Mouse (Mus musculus): ENCODE data around the gene Sppl2a. TPM values are rescaled to one million over a fixed set of nuclear protein-coding genes. Genes with fewer than 3 reads are reported as not detected.
"Not testable (repeated sequence)": the region's sequence is repeated elsewhere in the genome, so short reads cannot be mapped to it uniquely, and the experiment has no call there.

Sppl2a gene
- 34.3 and 34.6 TPM in 2 replicates for polyA plus RNA-seq (2015; fragmentation: Nextera tagmentation; extraction: Ambion mirVana)

- peak within 1 kb of the TSS; percentile 96 for H3K27ac ChIP-seq
- under 1% methylated on average over 29 of the region's 35 CpGs for WGBS
- H3K4me2 ChIP-seq (replicated peaks), result peak within 1 kb of the TSS; percentile 58
- no peaks in the 10 kb centered on the region for H3K36me3 ChIP-seq
- peak within 1 kb of the TSS; percentile 59 for H3K4me3 ChIP-seq (replicated peaks)
- H3K4me1 ChIP-seq (replicated peaks), result peaks cover 12% of the 10 kb centered on the region
- peak within 1 kb of the TSS; percentile 76 for H3K9ac ChIP-seq (replicated peaks)
- H3K27me3 ChIP-seq, result 0 out of 2 replicates have a peak, but pooled peaks cover 6% of the 10 kb centered on the region
- no peaks in the 10 kb centered on the region for H3K9me3 ChIP-seq
- peak; percentile 100 for ATAC-seq
Measured at GRCm38 (mm10) chr2:126932897-126933641, at the start of gene Sppl2a. Gene Sppl2a, minus strand, starts transcription at chr2:126933235.

GRCm38 (mm10) chr2:126977428-126977827 lies 44.4 kb upstream of the Sppl2a start:
- H3K4me2 ChIP-seq (replicated peaks), result no peak overlapping the region
- no peaks in the 10 kb centered on the region for H3K9me3 ChIP-seq
- no peak overlapping the region for H3K4me3 ChIP-seq (replicated peaks)
- 77% methylated on average over 6 of the region's 6 CpGs for WGBS
- H3K4me1 ChIP-seq (replicated peaks), result no peaks in the 10 kb centered on the region
- ATAC-seq, result no peak
- no peak overlapping the region for H3K9ac ChIP-seq (replicated peaks)
- H3K27me3 ChIP-seq, result no peaks in the 10 kb centered on the region
- H3K27ac ChIP-seq, result no peak overlapping the region
- H3K36me3 ChIP-seq, result no peaks in the 10 kb centered on the region

DNA sequence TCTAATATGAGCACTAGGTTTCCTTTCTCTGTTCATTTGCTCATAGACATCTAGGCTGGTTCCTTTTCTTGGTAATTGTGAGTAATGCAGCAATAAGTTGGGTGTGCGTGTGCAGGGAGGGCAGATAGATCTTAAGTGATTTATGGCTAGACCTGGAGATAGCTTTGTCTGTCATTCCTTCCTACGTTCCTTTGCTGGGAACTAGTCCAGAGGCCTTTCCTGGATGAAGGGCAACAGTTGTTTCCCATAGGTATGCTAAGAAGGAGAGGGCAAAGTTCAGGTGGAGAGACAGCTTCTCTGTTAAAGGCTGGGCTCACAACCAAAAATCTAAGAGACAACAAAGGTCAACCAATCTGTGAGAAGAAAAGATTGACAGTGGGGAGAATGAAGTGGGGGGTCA lies 28.7 kb upstream of the Sppl2a start:
- H3K4me3 ChIP-seq (replicated peaks), result no peak overlapping the region
- ATAC-seq, result no peak
- H3K9me3 ChIP-seq, result no peaks in the 10 kb centered on the region
- no peak overlapping the region for H3K4me2 ChIP-seq (replicated peaks)
- 77% methylated on average over 2 of the region's 2 CpGs for WGBS
- no peak overlapping the region for H3K9ac ChIP-seq (replicated peaks)
- H3K27me3 ChIP-seq, result no peaks in the 10 kb centered on the region
- H3K27ac ChIP-seq, result no peak overlapping the region
- no peaks in the 10 kb centered on the region for H3K4me1 ChIP-seq (replicated peaks)
- H3K36me3 ChIP-seq, result no peaks in the 10 kb centered on the region

DNA sequence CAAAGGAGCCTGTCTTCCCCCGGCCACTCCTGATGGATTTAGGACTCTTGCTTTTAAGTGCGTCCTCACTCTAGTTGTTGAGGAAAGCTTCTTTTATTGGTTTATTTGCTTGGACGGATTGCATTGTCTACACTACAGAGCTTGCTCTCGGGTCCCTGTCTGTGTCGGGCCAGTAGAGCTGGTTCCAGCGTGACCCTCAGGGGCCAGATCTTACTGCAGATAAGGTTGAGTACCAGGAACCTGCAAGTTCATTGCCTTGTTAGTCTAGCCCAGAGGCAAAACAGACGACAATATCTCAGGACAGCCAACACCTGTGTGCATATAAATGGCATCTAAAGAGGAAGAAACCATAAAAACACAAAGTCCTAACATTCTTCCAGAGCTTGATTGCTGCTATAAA lies 22.6 kb upstream of the Sppl2a start:
- Histone ChIP-seq H3K27ac (no peak overlapping the region), H3K9ac (replicated peaks) (no peak overlapping the region), H3K9me3 (no peaks in the 10 kb centered on the region), H3K4me3 (replicated peaks) (no peak overlapping the region), H3K36me3 (no peaks in the 10 kb centered on the region), H3K4me2 (replicated peaks) (no peak overlapping the region), H3K27me3 (no peaks in the 10 kb centered on the region), H3K4me1 (replicated peaks) (no peaks in the 10 kb centered on the region)
- no peak for ATAC-seq
- WGBS, result 67% methylated on average over 7 of the region's 7 CpGs

- Histone ChIP-seq H3K4me2 (replicated peaks) (no peak overlapping the region), H3K27me3 (no peaks in the 10 kb centered on the region), H3K36me3 (no peaks in the 10 kb centered on the region), H3K4me1 (replicated peaks) (no peaks in the 10 kb centered on the region), H3K9me3 (no peaks in the 10 kb centered on the region), H3K9ac (replicated peaks) (no peak overlapping the region), H3K4me3 (replicated peaks) (no peak overlapping the region), H3K27ac (no peak overlapping the region)
- no peak for ATAC-seq
- WGBS, result 84% methylated on average over 7 of the region's 7 CpGs
Measured at GRCm38 (mm10) chr2:126951085-126951484, 18.1 kb upstream of the Sppl2a start.

DNA sequence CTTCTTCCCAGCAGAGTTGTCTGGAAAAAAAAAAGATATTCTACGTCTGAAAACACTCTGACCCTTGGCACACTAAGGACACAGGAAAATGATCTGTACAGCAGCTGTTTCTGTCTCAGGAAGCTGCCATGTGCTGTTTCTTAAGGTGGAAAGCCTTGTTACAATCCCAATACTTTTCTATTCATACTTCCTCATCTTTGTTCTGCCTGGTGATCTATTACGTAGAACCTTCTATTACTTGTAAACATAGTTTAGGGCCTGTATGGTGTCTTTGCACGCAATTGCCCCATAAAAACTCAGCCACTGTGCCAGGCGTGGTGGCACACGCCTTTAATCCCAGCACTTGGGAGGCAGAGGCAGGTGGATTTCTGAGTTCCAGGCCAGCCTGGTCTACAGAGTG lies 17.4 kb upstream of the Sppl2a start:
- H3K27ac ChIP-seq, result no peak overlapping the region
- 83% methylated on average over 5 of the region's 5 CpGs for WGBS
- H3K27me3 ChIP-seq, result no peaks in the 10 kb centered on the region

DNA sequence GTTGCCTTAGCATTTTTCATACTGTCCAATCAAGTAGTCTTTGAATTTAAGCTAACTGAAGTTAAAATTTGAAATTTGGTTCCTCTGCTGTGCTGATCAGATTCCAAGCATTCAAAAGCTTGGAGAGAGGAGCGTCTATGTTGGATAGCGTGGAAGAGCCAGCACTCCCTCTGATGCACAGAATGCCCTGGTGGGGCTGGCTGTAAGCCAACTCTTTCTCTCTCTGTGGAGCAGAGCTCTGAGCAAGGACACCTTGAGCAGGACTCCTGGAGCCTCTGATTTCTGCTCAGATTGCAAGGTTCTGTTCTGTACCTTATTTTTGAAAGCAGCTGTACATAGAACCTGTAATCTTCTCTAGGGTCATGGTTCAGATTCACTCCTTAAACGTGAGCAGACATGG lies 16.8 kb upstream of the Sppl2a start:
- Histone ChIP-seq H3K9ac (replicated peaks) (no peak overlapping the region), H3K9me3 (no peaks in the 10 kb centered on the region), H3K27me3 (no peaks in the 10 kb centered on the region), H3K36me3 (no peaks in the 10 kb centered on the region), H3K4me3 (replicated peaks) (no peak overlapping the region), H3K27ac (no peak overlapping the region), H3K4me2 (replicated peaks) (no peak overlapping the region), H3K4me1 (replicated peaks) (no peaks in the 10 kb centered on the region)
- no peak for ATAC-seq
- WGBS, result 76% methylated on average over 3 of the region's 3 CpGs

More for the DNA sequence above, 17.4 kb upstream of the Sppl2a start:
- Histone ChIP-seq H3K9ac (replicated peaks) (no peak overlapping the region), H3K4me1 (replicated peaks) (no peaks in the 10 kb centered on the region), H3K9me3 (no peaks in the 10 kb centered on the region), H3K4me2 (replicated peaks) (no peak overlapping the region), H3K4me3 (replicated peaks) (no peak overlapping the region), H3K36me3 (no peaks in the 10 kb centered on the region)
- no peak for ATAC-seq

GRCm38 (mm10) chr2:126949297-126949696 lies 16.3 kb upstream of the Sppl2a start:
- not testable (repeated sequence) for ATAC-seq; H3K36me3 ChIP-seq; H3K27ac ChIP-seq; H3K9me3 ChIP-seq; H3K4me2 ChIP-seq (replicated peaks); H3K27me3 ChIP-seq; H3K4me1 ChIP-seq (replicated peaks); H3K4me3 ChIP-seq (replicated peaks); H3K9ac ChIP-seq (replicated peaks)
- WGBS, result 87% methylated on average over 6 of the region's 6 CpGs

GRCm38 (mm10) chr2:126948231-126948630 lies 15.2 kb upstream of the Sppl2a start:
- no peaks in the 10 kb centered on the region for H3K36me3 ChIP-seq
- 69% methylated on average over 3 of the region's 3 CpGs for WGBS
- no peak overlapping the region for H3K4me3 ChIP-seq (replicated peaks)
- no peaks in the 10 kb centered on the region for H3K9me3 ChIP-seq
- no peak overlapping the region for H3K9ac ChIP-seq (replicated peaks)
- no peak overlapping the region for H3K4me2 ChIP-seq (replicated peaks)
- no peaks in the 10 kb centered on the region for H3K4me1 ChIP-seq (replicated peaks)
- no peak overlapping the region for H3K27ac ChIP-seq
- H3K27me3 ChIP-seq, result no peaks in the 10 kb centered on the region
- no peak for ATAC-seq

DNA sequence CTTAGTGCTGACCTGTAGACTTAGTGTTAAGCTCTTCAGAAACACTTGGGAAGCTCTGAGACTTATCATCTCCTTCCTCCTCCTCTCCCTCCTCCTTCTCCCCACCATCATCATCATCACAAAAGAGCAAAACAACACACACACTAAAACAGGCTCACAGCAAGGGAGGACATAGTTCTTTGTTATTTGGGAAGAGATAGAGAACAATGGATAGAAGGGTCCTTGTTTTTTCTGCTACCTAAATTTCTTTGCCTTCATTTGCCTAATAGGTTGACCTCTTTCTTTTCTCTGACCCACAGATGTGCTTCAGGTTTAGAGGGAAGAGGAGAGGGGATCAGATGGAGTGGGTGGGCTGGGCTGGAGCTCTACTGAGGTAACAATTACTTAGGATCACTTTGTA lies 14.6 kb upstream of the Sppl2a start:
- H3K9me3 ChIP-seq, result no peaks in the 10 kb centered on the region
- no peak overlapping the region for H3K4me3 ChIP-seq (replicated peaks)
- no peak overlapping the region for H3K9ac ChIP-seq (replicated peaks)
- no peak for ATAC-seq
- no peaks in the 10 kb centered on the region for H3K27me3 ChIP-seq
- H3K4me1 ChIP-seq (replicated peaks), result no peaks in the 10 kb centered on the region
- no peaks in the 10 kb centered on the region for H3K36me3 ChIP-seq
- no peak overlapping the region for H3K27ac ChIP-seq
- H3K4me2 ChIP-seq (replicated peaks), result no peak overlapping the region

DNA sequence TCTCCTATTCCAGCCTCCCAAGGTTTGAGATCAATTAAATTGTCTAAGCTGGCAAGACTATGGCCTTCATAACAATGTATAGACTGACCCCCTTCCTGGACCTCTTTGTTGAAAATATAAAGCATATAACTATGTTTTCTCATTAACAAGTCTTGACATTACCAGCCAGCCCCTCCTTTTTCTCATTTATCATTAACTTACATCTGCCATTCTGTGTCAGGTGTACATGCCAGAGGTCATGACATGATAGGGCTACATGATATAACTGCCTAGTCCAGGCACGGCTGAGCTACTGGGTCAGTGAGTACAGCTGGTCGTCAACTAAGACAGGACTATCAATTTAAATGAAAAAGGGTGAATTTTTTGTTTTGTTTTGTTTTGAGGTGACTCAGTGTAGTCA lies 10.2 kb upstream of the Sppl2a start:
- Histone ChIP-seq H3K9me3 (no peaks in the 10 kb centered on the region), H3K27ac (no peak overlapping the region), H3K4me3 (replicated peaks) (no peak overlapping the region), H3K4me1 (replicated peaks) (no peaks in the 10 kb centered on the region), H3K27me3 (no peaks in the 10 kb centered on the region), H3K4me2 (replicated peaks) (no peak overlapping the region), H3K9ac (replicated peaks) (no peak overlapping the region), H3K36me3 (no peaks in the 10 kb centered on the region)
- no peak for ATAC-seq
- 83% methylated on average over 2 of the region's 2 CpGs for whole genome bisulfite sequencing

GRCm38 (mm10) chr2:126940314-126940866 lies 7.4 kb upstream of the Sppl2a start:
- no peaks in the 10 kb centered on the region for H3K4me1 ChIP-seq (replicated peaks)
- H3K27ac ChIP-seq, result no peak overlapping the region
- no peaks in the 10 kb centered on the region for H3K36me3 ChIP-seq
- no peak overlapping the region for H3K4me3 ChIP-seq (replicated peaks)
- no peak for ATAC-seq
- 0 out of 2 replicates have a peak, but pooled peaks cover 2% of the 10 kb centered on the region for H3K27me3 ChIP-seq
- no peak overlapping the region for H3K9ac ChIP-seq (replicated peaks)
- 80% methylated on average over 3 of the region's 3 CpGs for WGBS
- no peaks in the 10 kb centered on the region for H3K9me3 ChIP-seq
- no peak overlapping the region for H3K4me2 ChIP-seq (replicated peaks)

DNA sequence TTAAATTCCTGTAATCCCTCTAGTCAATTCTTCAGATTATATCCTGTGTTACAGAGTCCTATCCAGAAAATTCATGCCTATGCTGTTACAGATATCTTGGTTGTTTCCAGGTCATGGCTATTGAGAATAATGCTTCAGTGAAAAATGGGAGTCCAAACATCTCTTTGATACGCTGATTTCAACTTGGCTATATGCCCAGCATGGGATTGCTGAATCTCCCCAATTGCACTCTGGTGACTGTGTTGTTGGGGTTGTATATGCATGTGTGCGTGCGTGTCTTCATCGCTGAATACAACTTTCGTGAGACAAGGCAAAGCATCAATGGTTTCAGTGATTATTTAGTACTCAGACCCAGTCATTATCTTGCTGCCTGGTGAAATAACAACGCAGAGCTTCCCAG lies 5.0 kb upstream of the Sppl2a start:
- WGBS, result 70% methylated on average over 6 of the region's 6 CpGs

More for the DNA sequence above, 5.0 kb upstream of the Sppl2a start:
- no peaks in the 10 kb centered on the region for H3K9me3 ChIP-seq
- ATAC-seq, result no peak
- H3K4me1 ChIP-seq (replicated peaks), result peaks cover 4% of the 10 kb centered on the region
- H3K4me2 ChIP-seq (replicated peaks), result no peak overlapping the region
- no peaks in the 10 kb centered on the region for H3K36me3 ChIP-seq
- H3K9ac ChIP-seq (replicated peaks), result no peak overlapping the region
- no peak overlapping the region for H3K4me3 ChIP-seq (replicated peaks)
- H3K27me3 ChIP-seq, result 0 out of 2 replicates have a peak, but pooled peaks cover 6% of the 10 kb centered on the region
- no peak overlapping the region for H3K27ac ChIP-seq
